Mouse (Mus musculus) T-helper 17 cell (primary cell): ENCODE data around the gene Gk2.

Experiments
- in situ Hi-C, 2 experiments: fragments of 300-600 bp; cut with MboI, MseI; formaldehyde crosslinking; loops; 1 replicate in 1 of 2; 2 replicates in 1 of 2; pipeline ENCODE4 v1.15.1; 2025; ENCODE audit warnings: high pct_unique_total_duplicates in 2 of 2

Gene Gk2

GRCm38 (mm10) chr5:97456816-97457215 lies at the start of gene Gk2:
Gene Gk2 (minus strand): TSS chr5:97457021.
- in situ Hi-C loops: no loop called here

GRCm38 (mm10) chr5:97498041-97498440 lies 41.2 kb upstream of the Gk2 start:
- in situ Hi-C loops: loop anchor here in 1 of 2 experiments (5.0 kb wide), 1 partner anchor 49 kb away; no protein-coding TSS in a partner anchor

- in situ Hi-C loops: loop anchor here in 1 of 2 experiments (5.0 kb wide), 1 partner anchor 52 kb away; no protein-coding TSS in a partner anchor
Observed at GRCm38 (mm10) chr5:97495488-97496092, 38.8 kb upstream of the Gk2 start.

- in situ Hi-C loops: no loop called here
Observed at GRCm38 (mm10) chr5:97493421-97493820, 36.6 kb upstream of the Gk2 start.

GRCm38 (mm10) chr5:97486141-97486540 lies 29.3 kb upstream of the Gk2 start:
- in situ Hi-C loops: no loop called here

- in situ Hi-C loops: no loop called here
Observed at GRCm38 (mm10) chr5:97479991-97480390, 23.2 kb upstream of the Gk2 start.

GRCm38 (mm10) chr5:97467246-97467645 lies 10.4 kb upstream of the Gk2 start:
- in situ Hi-C loops: no loop called here

GRCm38 (mm10) chr5:97466430-97467158 lies 9.8 kb upstream of the Gk2 start:
- in situ Hi-C loops: no loop called here

- in situ Hi-C loops: no loop called here
Observed at GRCm38 (mm10) chr5:97465956-97466355, 9.1 kb upstream of the Gk2 start.

GRCm38 (mm10) chr5:97462856-97463255 lies 6.0 kb upstream of the Gk2 start:
- in situ Hi-C loops: no loop called here

GRCm38 (mm10) chr5:97451451-97451850 lies 5.4 kb downstream of the Gk2 start:
- in situ Hi-C loops: no loop called here

GRCm38 (mm10) chr5:97444191-97444590 lies 12.6 kb downstream of the Gk2 start:
- in situ Hi-C loops: no loop called here

- in situ Hi-C loops: no loop called here
Observed at GRCm38 (mm10) chr5:97432512-97432911, 24.3 kb downstream of the Gk2 start.

- in situ Hi-C loops: no loop called here
Observed at GRCm38 (mm10) chr5:97429976-97430375, 26.8 kb downstream of the Gk2 start.

GRCm38 (mm10) chr5:97421669-97422068 lies 35.2 kb downstream of the Gk2 start:
- in situ Hi-C loops: no loop called here

- in situ Hi-C loops: no loop called here
Observed at GRCm38 (mm10) chr5:97417185-97417584, 39.6 kb downstream of the Gk2 start.

- in situ Hi-C loops: no loop called here
Observed at GRCm38 (mm10) chr5:97415837-97416236, 41.0 kb downstream of the Gk2 start.

- in situ Hi-C loops: no loop called here
Observed at GRCm38 (mm10) chr5:97413716-97414115, 43.1 kb downstream of the Gk2 start.

- in situ Hi-C loops: no loop called here
Observed at GRCm38 (mm10) chr5:97410190-97410589, 46.6 kb downstream of the Gk2 start.

GRCm38 (mm10) chr5:97409234-97409704 lies 47.6 kb downstream of the Gk2 start:
- in situ Hi-C loops: no loop called here
